Mouse (Mus musculus) CH12.LX (cell line): Measurements from ENCODE around the gene 4930539E08Rik. TPM values are rescaled to one million over a fixed set of nuclear protein-coding genes. Genes with fewer than 3 reads are reported as not detected.

ENCODE experiments used
- DNase-seq: peaks from one replicate; pipeline ENCODE4 v3.0.0-alpha.2; 2013; ENCODE audit errors: extremely low read depth
- H3K27ac ChIP-seq: 2 replicates; pipeline ENCODE4 v1.5.1; 2012; ENCODE audit warnings: low read depth, mild to moderate bottlenecking, control low read depth, moderate library complexity; ENCODE audit not compliant: insufficient read depth
- H3K27me3 ChIP-seq: replicated peaks from 2 replicates; pipeline ENCODE3; 2012; ENCODE audit warnings: inconsistent platforms
- H3K36me3 ChIP-seq, 2 experiments: replicated peaks in 1 of 2; 2 replicates each; pipeline versions ENCODE3 to v1.6.1; 2012; ENCODE audit warnings: inconsistent platforms in 1 of 2, low read length in 1 of 2, mild to moderate bottlenecking in 1 of 2, mixed read lengths in 1 of 2, moderate library complexity in 1 of 2; ENCODE audit not compliant: control insufficient read depth in 1 of 2, insufficient read depth in 1 of 2
- H3K4me1 ChIP-seq, 2 experiments: 2 replicates each; pipeline ENCODE4 v1.6.1; 2012; ENCODE audit warnings: inconsistent platforms in 1 of 2, moderate library complexity in 1 of 2; ENCODE audit not compliant: insufficient read depth in 2 of 2, control insufficient read depth in 1 of 2
- H3K4me2 ChIP-seq: 2 replicates; pipeline ENCODE4 v1.6.1; 2012; ENCODE audit warnings: low read depth, mild to moderate bottlenecking, control low read depth; ENCODE audit not compliant: poor library complexity, insufficient read depth, severe bottlenecking
- H3K4me3 ChIP-seq, 3 experiments: fragments of 150-350 bp in 1 of 3; sonication (generic) in 1 of 3; replicated peaks in 1 of 3; 2 replicates each; pipeline versions ENCODE3 to v1.5.1; 2011 to 2012; ENCODE audit warnings: low read depth in 2 of 3, low read length in 2 of 3, mild to moderate bottlenecking in 2 of 3, moderate library complexity in 2 of 3, control low read depth in 1 of 3, improper control_type of control experiment in 1 of 3, inconsistent platforms in 1 of 3, mixed read lengths in 1 of 3; ENCODE audit not compliant: poor library complexity in 1 of 3
- H3K79me2 ChIP-seq: replicated peaks from 2 replicates; pipeline ENCODE4 v1.6.1; 2012; ENCODE audit warnings: mild to moderate bottlenecking, moderate library complexity; ENCODE audit not compliant: control insufficient read depth, poor library complexity, insufficient read depth, severe bottlenecking; ENCODE audit errors: extremely low read depth
- H3K9ac ChIP-seq: 2 replicates; pipeline ENCODE4 v1.6.1; 2012; ENCODE audit warnings: low read depth, mild to moderate bottlenecking, control low read depth, moderate library complexity; ENCODE audit not compliant: insufficient read depth
- H3K9me3 ChIP-seq: replicated peaks from 2 replicates; pipeline ENCODE3; 2012; ENCODE audit warnings: low read length, inconsistent platforms, mixed read lengths
- BHLHE40 ChIP-seq: IDR thresholded peaks from 2 replicates; pipeline ENCODE4 v1.6.1; 2011; ENCODE audit warnings: mild to moderate bottlenecking, low read depth, low read length, improper control_type of control experiment
- CHD2 ChIP-seq: IDR thresholded peaks from 2 replicates; pipeline ENCODE4 v1.6.1; 2011; ENCODE audit warnings: low read length, improper control_type of control experiment
- CTCF ChIP-seq, 2 experiments: IDR thresholded peaks in 1 of 2; conservative IDR thresholded peaks in 1 of 2; 2 replicates each; pipeline ENCODE4 v1.5.1; 2011 to 2012; ENCODE audit warnings: low read depth in 2 of 2, low read length in 2 of 2, improper control_type of control experiment in 1 of 2, inconsistent platforms in 1 of 2, mild to moderate bottlenecking in 1 of 2, moderate library complexity in 1 of 2
- E2F4 ChIP-seq: IDR thresholded peaks from 2 replicates; pipeline ENCODE4 v1.6.1; 2011; ENCODE audit warnings: low read depth, low read length, improper control_type of control experiment; ENCODE audit not compliant: insufficient replicate concordance
- ETS1 ChIP-seq: conservative IDR thresholded peaks from 2 replicates; pipeline ENCODE4 v1.6.1; 2012; ENCODE audit warnings: low read depth, mild to moderate bottlenecking, inconsistent platforms, low read length, improper control_type of control experiment, moderate library complexity
- GABPA ChIP-seq: IDR thresholded peaks from 2 replicates; pipeline ENCODE4 v1.6.1; 2012; ENCODE audit warnings: low read depth, low read length, improper control_type of control experiment, inconsistent platforms; ENCODE audit not compliant: insufficient replicate concordance
- IRF4 ChIP-seq: IDR thresholded peaks from 2 replicates; pipeline ENCODE4 v1.6.1; 2014; ENCODE audit warnings: low read depth, mild to moderate bottlenecking, inconsistent platforms, low read length, improper control_type of control experiment
- JUND ChIP-seq: conservative IDR thresholded peaks from 2 replicates; pipeline ENCODE4 v1.6.1; 2011; ENCODE audit warnings: low read depth, low read length, improper control_type of control experiment
- MAFK ChIP-seq: IDR thresholded peaks from 2 replicates; pipeline ENCODE4 v1.6.1; 2011; ENCODE audit warnings: low read length, improper control_type of control experiment; ENCODE audit not compliant: insufficient replicate concordance
- MAZ ChIP-seq: IDR thresholded peaks from 2 replicates; pipeline ENCODE4 v1.6.1; 2012; ENCODE audit warnings: low read depth, mild to moderate bottlenecking, inconsistent platforms, low read length, improper control_type of control experiment, moderate library complexity
- MEF2A ChIP-seq: IDR thresholded peaks from 2 replicates; pipeline ENCODE4 v1.6.1; 2014; ENCODE audit warnings: low read depth, mild to moderate bottlenecking, inconsistent platforms, low read length, improper control_type of control experiment, borderline replicate concordance
- MXI1 ChIP-seq: IDR thresholded peaks from 2 replicates; pipeline ENCODE4 v1.6.1; 2011; ENCODE audit warnings: mild to moderate bottlenecking, low read depth, low read length, improper control_type of control experiment
- MYC ChIP-seq: IDR thresholded peaks from 2 replicates; pipeline ENCODE4 v1.6.1; 2011; ENCODE audit warnings: low read depth, mild to moderate bottlenecking, improper control_type of control experiment, low read length
- NELFE ChIP-seq: IDR thresholded peaks from 2 replicates; pipeline ENCODE4 v1.6.1; 2011; ENCODE audit warnings: low read depth, low read length, improper control_type of control experiment
- RAD21 ChIP-seq: IDR thresholded peaks from 2 replicates; pipeline ENCODE4 v1.6.1; 2011; ENCODE audit warnings: low read depth, mild to moderate bottlenecking, low read length, improper control_type of control experiment, moderate library complexity
- RCOR1 ChIP-seq: conservative IDR thresholded peaks from 2 replicates; pipeline ENCODE4 v1.6.1; 2012; ENCODE audit warnings: low read depth, mild to moderate bottlenecking, inconsistent platforms, low read length, improper control_type of control experiment
- SMC3 ChIP-seq: IDR thresholded peaks from 2 replicates; pipeline ENCODE4 v1.6.1; 2011; ENCODE audit warnings: low read depth, low read length, improper control_type of control experiment
- TBP ChIP-seq: conservative IDR thresholded peaks from 2 replicates; pipeline ENCODE4 v1.6.1; 2011; ENCODE audit warnings: low read depth, low read length, improper control_type of control experiment
- TCF12 ChIP-seq: IDR thresholded peaks from 2 replicates; pipeline ENCODE4 v1.6.1; 2014; ENCODE audit warnings: low read depth, mild to moderate bottlenecking, inconsistent platforms, low read length, improper control_type of control experiment
- USF2 ChIP-seq: conservative IDR thresholded peaks from 2 replicates; pipeline ENCODE4 v1.6.1; 2011; ENCODE audit warnings: low read depth, low read length, improper control_type of control experiment
- ZMIZ1 ChIP-seq: IDR thresholded peaks from 2 replicates; pipeline ENCODE4 v1.6.1; 2012; ENCODE audit warnings: low read depth, mild to moderate bottlenecking, inconsistent platforms, low read length, improper control_type of control experiment
- ZNF384 ChIP-seq: IDR thresholded peaks from 2 replicates; pipeline ENCODE4 v1.6.1; 2012; ENCODE audit warnings: low read depth, low read length, improper control_type of control experiment, inconsistent platforms
- dilution Hi-C: fragments of 300-500 bp; cut with MboI; formaldehyde crosslinking; loops from 2 replicates; pipeline ENCODE4 v1.14.3; 2020; ENCODE audit warnings: low sequenced_read_pairs; ENCODE audit not compliant: extremely low pct_unique_long_range_greater_than_20kb, extremely low pct_ligation_motif_present
- in situ Hi-C: fragments of 300-500 bp; cut with MboI; formaldehyde crosslinking; loops from 3 replicates; pipeline ENCODE4 v1.14.3; 2019; ENCODE audit warnings: low sequenced_read_pairs, low pct_ligation_motif_present, low pct_unique_long_range_greater_than_20kb, mixed read lengths
- polyA plus RNA-seq: library from polyadenylated mRNA; unstranded; fragments of >175 nt; gene quantifications from 2 replicates; pipeline ENCODE4 v1.2.1, GENCODE M21; 2012; ENCODE audit warnings: low read depth; ENCODE audit not compliant: insufficient read length
- total RNA-seq, 2 experiments: library from RNA; depleted of rRNA; stranded (reverse); fragments of 300-350 nt in 1 of 2; fragments of >200 nt in 1 of 2; gene quantifications; 2 replicates each; pipeline ENCODE4 v1.2.3; 2012 to 2014

4930539E08Rik gene
- total and polyA plus RNA-seq, 3 experiments = 0.62 to 1.4 (median 1.4) TPM

DNA sequence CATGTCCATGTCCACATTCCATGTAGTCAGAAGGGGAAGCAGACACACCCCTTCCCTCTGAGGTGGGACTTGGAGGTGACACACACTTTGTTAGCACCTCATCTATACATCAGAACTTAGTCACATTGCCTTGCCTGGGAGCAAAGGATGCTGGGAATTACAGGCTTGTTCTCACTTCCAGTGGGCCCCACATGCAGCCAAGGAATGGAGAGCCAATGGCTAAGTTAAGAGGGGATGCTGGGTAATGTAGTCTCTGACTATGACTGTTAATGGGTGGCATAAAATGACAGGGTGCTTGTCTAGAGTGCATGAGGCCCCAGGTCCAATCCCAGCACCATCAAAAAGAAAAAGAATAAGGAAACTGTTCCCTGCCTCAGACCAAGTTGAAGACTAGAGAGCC is 48.2 kb downstream of the 4930539E08Rik start:
- Histone ChIP-seq H3K79me2 (no peaks in the 10 kb centered on the region), H3K4me3 (no peak overlapping the region), H3K9me3 (peaks cover 4% of the 10 kb centered on the region), H3K9ac (no peak overlapping the region), H3K27me3 (peaks cover 4% of the 10 kb centered on the region), H3K27ac (no peak overlapping the region), H3K36me3 (no peaks in the 10 kb centered on the region), H3K4me2 (no peak overlapping the region), H3K4me1 (peaks cover 3 to 4% of the 10 kb centered on the region in 2 experiments; a peak in 2 of 4 replicates)
- in situ Hi-C loops = no loop called here
- no peak for DNase-seq
- TF ChIP-seq NELFE = no peak
- TF ChIP-seq ZMIZ1 = no peak
- no peak for TF ChIP-seq CHD2
- TF ChIP-seq GABPA = no peak
- dilution Hi-C loops = no loop called here

DNA sequence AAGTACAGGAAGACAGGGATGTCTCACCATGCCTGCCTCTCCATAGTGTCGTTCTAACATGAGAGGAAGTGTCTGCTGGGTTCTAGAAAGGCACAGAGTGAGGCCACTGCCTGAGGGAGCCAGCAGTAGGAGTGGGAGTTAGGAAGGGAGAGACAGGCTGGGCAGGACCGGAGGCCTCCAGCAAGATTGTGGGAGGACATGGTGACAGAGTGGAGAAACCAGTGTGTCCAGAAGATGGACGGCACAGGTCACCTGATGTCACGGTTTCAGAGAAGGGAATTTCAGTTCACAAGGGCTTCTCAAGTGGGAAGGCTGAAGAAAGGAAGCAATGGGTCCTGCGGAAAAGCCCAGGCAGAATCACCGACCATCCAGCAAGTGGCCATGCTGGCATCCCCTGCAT is 50.7 kb downstream of the 4930539E08Rik start:
- in situ Hi-C loops (no loop called here), dilution Hi-C loops (no loop called here)
- no peaks in the 10 kb centered on the region for H3K27me3 ChIP-seq
- no peak overlapping the region for H3K4me2 ChIP-seq
- no peak overlapping the region for H3K9ac ChIP-seq
- no peak overlapping the region for H3K4me3 ChIP-seq
- H3K9me3 ChIP-seq = no peaks in the 10 kb centered on the region
- H3K36me3 ChIP-seq = no peaks in the 10 kb centered on the region
- peaks cover 3 to 4% of the 10 kb centered on the region in 2 experiments; a peak in 3 of 4 replicates for H3K4me1 ChIP-seq
- no peaks in the 10 kb centered on the region for H3K79me2 ChIP-seq
- no peak for DNase-seq
- no peak overlapping the region for H3K27ac ChIP-seq
- no peak for TF ChIP-seq E2F4
- TF ChIP-seq USF2 = no peak
- TF ChIP-seq MAZ = no peak
- no peak for TF ChIP-seq MXI1
- TF ChIP-seq RCOR1 = no peak
- no peak for TF ChIP-seq CTCF (conservative IDR thresholded peaks at IDR 0.05 in 1 of 2, IDR thresholded peaks at IDR 0.05 in 1 of 2; ENCODE audit: low read depth in 2 of 2, low read length in 2 of 2)
- TF ChIP-seq MYC = no peak
- TF ChIP-seq ETS1 = no peak
- TF ChIP-seq MAFK = no peak
- no peak for TF ChIP-seq JUND
- TF ChIP-seq ZMIZ1 = no peak
- TF ChIP-seq BHLHE40 = no peak
- TF ChIP-seq ZNF384 = no peak
- no peak for TF ChIP-seq MEF2A
- TF ChIP-seq TCF12 = no peak
- no peak for TF ChIP-seq IRF4
- TF ChIP-seq TBP = no peak
- no peak for TF ChIP-seq SMC3
- no peak for TF ChIP-seq RAD21
